Mouse (Mus musculus) adrenal gland, postnatal 14 days (tissue): ENCODE data around the gene Kcnj6. TPM values are rescaled to one million over a fixed set of nuclear protein-coding genes. Genes with fewer than 3 reads are reported as not detected.
A peak's percentile ranks its signal among the peaks of the same experiment; 100 is the strongest.

Experiments used
- DNase-seq: peaks from one replicate; pipeline ENCODE4 v3.0.0; 2021; ENCODE audit warnings: mixed read lengths
- total RNA-seq: library from RNA; stranded (reverse); gene quantifications from 2 replicates; pipeline ENCODE4 v1.2.3, GENCODE M21; 2021

Kcnj6 gene
- total RNA-seq, 1 experiment from 2014 or later: 0.67 TPM

- no peak for DNase-seq
These were observed 232.4 kb downstream of the Kcnj6 start for GRCm38 (mm10) chr16:94765129-94765528.

DNA sequence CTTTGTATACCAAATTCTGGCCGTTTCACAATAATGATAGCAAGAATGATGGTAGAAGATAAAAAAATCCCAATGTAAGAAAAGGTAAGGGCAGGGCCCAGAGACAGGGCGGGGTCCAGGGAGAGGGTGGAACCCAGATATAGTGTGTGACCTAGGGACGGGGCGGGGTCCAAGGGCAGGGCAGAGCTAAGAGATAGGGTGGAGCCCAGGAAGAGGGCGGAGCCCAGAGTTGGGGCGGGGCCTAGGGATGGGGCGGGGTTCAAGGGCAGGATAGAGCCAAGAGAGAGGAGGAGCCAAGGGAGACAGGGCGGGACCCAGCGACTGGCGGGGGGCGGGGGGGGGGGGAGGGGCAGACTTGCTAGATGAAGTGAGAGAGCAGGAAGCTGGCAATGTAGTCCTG, 236.8 kb downstream of the Kcnj6 start:
- DNase-seq: no peak

- no peak for DNase-seq
These were observed 237.7 kb downstream of the Kcnj6 start for GRCm38 (mm10) chr16:94759761-94760160.

- DNase-seq: no peak
These were observed 238.9 kb downstream of the Kcnj6 start for GRCm38 (mm10) chr16:94758606-94759005.

- no peak for DNase-seq
These were observed 241.1 kb downstream of the Kcnj6 start for GRCm38 (mm10) chr16:94756352-94756751.

GRCm38 (mm10) chr16:94753453-94753852, 244.0 kb downstream of the Kcnj6 start:
- DNase-seq: no peak

DNA sequence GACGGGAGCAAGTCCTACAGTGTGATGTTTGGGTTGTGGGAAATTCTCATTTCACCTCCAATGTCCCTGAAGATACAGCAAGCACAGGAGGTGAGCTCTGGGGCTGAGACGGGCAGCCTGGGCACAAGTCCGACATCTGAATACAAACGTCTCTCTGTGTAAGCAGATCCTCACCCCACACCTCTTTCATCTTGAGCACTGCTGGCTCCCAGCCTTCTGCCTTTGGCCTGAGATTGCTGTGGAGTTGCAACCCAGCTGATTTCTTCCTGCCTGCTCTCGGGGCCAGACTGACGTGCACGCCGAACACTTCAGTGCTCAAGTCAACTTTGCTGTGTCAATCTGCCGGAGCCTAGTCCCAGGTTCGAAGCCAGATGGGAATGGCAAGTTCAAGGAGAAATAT, 244.7 kb downstream of the Kcnj6 start:
- DNase-seq: no peak

GRCm38 (mm10) chr16:94745016-94745415, 252.5 kb downstream of the Kcnj6 start:
- peak; percentile 62 for DNase-seq

DNA sequence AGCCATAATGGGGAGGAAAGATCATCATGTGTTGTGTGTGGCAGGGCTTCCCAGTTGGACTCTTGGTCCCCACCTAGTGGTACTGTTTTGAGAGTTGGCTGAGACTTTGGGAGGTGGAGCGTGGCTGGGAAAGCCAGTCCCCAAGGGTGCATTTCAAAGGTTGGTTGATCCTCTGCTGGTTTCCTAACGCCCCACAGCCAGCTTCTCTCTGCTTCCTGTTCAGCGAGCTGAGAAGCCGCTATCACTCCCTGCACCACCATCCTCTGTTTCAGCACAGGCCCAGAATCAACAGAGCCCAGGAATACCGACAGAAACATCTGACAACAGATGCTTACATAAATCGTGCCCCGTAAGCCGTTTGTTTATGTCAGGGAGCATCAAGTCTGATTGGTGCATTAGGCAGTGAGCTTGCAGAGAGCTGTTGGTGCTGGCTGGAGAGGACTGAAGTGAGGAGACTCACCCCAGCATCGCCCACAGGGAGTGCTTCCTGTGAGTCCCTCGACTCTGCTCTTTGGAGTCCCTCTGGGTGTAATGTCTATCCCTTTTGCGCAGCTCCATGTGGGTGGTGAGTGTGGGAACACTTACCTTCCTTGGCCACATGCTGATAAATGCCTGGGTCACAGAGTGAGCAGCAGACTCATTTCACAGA, 253.5 kb downstream of the Kcnj6 start:
- DNase-seq: peak; percentile 71

GRCm38 (mm10) chr16:94737359-94737687, 260.2 kb downstream of the Kcnj6 start:
- DNase-seq: no peak

DNA sequence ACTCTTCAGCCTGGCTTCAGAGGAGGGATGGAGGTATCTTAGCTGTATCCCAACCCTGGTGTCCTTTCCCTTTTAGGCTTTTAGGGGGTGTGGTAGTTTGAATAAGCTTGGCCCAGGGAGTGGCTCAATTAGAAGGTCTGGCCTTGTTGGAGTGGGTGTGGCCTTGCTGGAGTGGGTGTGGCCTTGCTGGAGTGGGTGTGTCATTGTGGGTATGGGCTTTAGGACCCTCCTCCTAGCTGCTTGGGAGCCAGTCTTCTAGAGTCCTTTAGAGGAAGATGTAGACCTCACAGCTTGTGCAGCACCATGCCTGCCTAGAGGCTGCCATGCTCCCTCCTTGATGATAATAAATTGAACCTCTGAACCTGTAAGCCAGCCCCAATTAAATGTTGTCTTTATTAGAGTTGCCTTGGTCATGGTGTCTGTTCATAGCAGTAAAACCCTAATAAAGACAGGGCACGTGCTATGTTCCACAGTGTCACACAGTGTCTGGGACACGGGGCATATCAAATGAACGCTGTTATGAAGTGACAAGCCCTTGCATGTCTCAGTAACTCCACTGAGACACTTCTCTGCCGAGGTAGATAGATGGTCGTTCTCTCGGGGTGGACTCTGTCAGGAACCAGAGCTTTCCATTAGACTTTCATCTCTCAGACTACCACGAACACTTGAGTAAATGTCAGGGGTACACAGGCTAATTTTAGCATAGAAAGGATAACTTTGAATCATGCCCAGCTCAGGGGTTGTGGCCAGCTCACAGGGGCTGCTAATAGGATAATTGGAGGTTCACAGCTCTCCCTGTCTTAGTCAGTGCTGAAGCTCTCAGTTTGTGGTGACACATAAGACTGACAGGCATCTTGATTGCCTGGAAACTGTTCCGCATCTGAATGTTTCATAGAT, 260.8 kb downstream of the Kcnj6 start:
- no peak for DNase-seq

DNA sequence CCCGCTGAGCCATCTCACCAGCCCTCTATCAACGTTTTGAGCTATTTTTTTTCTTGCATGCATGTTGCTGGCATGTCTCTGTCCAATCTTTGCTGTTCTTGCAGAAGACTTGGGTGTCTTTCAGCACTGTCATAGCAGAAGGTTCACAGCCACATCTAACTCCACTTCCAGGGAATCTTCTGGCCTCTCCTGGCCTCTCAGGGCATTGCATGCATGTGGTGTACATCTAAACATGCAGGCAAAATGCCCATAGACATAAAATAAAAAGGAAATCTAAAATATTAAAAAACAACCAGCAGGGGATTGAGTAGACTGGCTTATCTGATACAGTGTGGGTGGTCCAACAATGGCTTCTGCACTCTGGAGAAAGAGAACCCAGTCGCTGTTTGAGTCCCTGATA, 262.0 kb downstream of the Kcnj6 start:
- DNase-seq: no peak

GRCm38 (mm10) chr16:94731027-94731426, 266.5 kb downstream of the Kcnj6 start:
- no peak for DNase-seq

- no peak for DNase-seq
These were observed 268.3 kb downstream of the Kcnj6 start for GRCm38 (mm10) chr16:94729236-94729635.

- peak; percentile 50 for DNase-seq
These were observed 272.7 kb downstream of the Kcnj6 start for GRCm38 (mm10) chr16:94724747-94725211.

GRCm38 (mm10) chr16:94724061-94724596, 273.4 kb downstream of the Kcnj6 start:
- peak; percentile 90 for DNase-seq

- DNase-seq: no peak
These were observed 274.6 kb downstream of the Kcnj6 start for GRCm38 (mm10) chr16:94722936-94723335.

DNA sequence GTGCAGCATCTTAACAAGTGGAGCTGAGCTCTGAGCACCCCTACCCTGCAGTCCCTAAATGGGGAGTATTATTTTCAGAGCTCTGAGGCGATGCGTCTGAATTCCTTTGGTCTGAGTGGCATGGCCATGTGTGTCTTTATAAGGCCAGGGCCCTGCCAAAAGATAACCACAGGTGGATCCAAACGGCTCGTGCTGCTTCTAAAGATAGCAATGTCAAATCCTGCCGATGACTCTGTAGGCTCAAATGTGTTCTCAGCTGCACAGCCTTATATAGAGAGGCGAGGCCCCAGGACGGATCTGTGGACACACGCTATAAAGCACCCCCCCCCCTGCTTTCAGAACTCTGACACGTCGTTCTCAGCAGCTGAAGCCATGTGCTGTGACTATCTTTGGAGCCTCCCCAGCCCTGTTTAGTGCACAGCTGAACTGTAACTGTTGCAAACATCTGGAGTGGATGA, 275.9 kb downstream of the Kcnj6 start:
- DNase-seq: no peak

DNA sequence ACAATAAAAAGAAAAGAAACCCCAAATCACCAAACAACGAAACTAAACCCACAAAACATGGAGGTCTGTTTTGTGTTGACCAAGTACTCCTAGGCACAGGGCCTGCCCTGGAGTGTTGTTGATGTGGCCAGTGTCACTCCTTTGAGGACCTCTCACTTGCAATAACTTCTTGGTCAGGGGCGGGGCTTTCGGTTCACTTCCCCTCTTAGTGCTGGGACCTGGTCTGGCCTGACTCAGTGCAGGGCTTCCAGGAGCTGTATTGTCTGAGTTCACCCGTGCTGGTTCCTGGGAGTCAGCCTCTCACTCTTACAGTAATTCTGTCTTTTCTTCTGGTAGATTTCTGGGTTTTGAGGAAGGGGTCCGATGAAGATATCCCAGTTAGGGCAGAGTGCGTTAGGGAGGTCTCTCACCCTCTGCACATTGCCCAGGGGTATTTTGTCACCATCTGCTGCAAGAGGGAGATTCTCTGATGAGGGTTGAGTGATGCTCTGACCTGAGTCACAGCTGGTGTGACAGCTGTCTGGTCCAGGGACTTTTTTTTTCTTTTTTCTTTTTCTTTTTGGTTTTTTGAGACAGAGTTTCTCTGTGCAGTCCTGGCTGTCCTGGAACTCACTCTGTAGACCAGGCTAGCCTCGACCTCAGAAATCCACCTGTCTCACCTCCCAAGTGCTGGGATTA, 276.9 kb downstream of the Kcnj6 start:
- DNase-seq: no peak

DNA sequence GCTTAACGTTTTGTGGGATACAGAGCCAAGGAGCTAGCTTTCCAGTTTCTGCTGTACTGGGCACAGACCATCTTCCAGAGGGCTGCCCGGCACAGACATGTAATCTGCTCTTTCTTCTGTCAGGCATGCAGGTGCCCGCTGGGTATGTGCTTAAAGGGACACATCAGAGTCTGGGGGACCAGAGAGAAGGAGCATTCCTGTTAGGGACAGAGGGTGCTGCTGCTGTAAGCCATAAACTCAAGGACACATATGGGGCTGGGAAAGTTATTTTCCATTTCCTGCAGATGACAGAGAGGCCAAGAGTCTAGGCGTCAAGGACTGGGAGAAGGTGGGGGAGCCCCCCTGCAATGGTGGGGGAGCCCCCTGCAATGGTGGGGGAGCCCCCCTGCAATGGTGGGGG, 278.0 kb downstream of the Kcnj6 start:
- DNase-seq: no peak

- no peak for DNase-seq
These were observed 278.6 kb downstream of the Kcnj6 start for GRCm38 (mm10) chr16:94718919-94719318.

DNA sequence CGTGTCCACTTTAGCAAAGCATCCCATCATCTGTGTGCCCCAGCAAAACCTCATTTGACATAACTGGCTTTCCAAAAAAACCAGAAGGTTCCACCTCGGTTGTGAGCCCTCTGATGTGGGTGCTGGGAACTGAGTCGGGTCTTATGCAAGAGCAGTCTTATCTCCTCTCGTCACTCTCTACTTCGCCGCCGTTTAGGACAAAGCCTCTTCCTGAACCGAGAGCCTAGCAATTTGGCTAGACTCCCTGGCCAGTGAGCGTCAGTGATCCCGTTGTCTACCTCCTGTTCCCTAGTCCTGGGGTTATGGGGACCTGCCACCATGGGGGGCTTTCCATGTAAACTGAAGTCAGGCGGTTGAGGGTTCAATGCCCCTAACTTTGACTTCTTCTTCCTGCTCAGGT, 280.4 kb downstream of the Kcnj6 start:
- no peak for DNase-seq

DNA sequence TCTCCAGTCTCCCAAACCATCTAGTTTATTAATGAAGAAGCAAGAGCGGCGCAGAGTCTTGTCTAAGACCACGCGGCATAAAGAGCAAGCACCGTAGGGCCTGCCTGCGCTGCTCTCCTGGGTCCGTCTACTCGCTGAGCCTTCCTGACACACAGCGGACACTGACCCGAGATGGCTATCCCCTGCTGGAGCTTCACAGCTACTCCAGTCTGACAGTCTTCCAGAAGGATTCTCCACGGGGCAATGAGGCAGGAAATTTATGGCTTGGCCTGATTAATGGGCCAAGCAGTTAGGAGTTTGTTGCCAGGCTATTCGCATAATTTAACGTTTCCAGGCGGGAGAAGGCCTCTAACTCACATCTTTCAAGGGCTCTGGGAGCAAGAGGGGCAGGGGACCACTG, 283.0 kb downstream of the Kcnj6 start:
- DNase-seq: peak; percentile 20
